Mouse (Mus musculus) embryonic facial prominence, embryonic 10.5 days (tissue): ENCODE results near the gene Fam228b. TPM values are rescaled to one million over a fixed set of nuclear protein-coding genes. Genes with fewer than 3 reads are reported as not detected.
"Not testable (repeated sequence)": the region's sequence is repeated elsewhere in the genome, so short reads cannot be mapped to it uniquely, and the experiment has no call there.

Source experiments
- DNase-seq: peaks from one replicate; pipeline ENCODE4 v3.0.0-alpha.2; 2017; ENCODE audit warnings: low spot score
- H3K27ac ChIP-seq: fragments of 300-500 bp; sonication (generic); replicated peaks from 2 replicates; pipeline ENCODE4 v1.5.1; 2016; ENCODE audit warnings: mild to moderate bottlenecking
- H3K27me3 ChIP-seq: fragments of 300-500 bp; sonication (generic); replicated peaks from 2 replicates; pipeline ENCODE4 v1.6.1; 2016; ENCODE audit warnings: low read depth, mild to moderate bottlenecking; ENCODE audit not compliant: poor library complexity, severe bottlenecking
- H3K36me3 ChIP-seq: fragments of 300-500 bp; sonication (generic); replicated peaks from 2 replicates; pipeline ENCODE4 v1.6.1; 2016; ENCODE audit warnings: mild to moderate bottlenecking, moderate library complexity
- H3K4me1 ChIP-seq: fragments of 300-500 bp; sonication (generic); 2 replicates; pipeline ENCODE4 v1.6.1; 2016
- H3K4me3 ChIP-seq: fragments of 300-500 bp; sonication (generic); 2 replicates; pipeline ENCODE4 v1.5.1; 2016; ENCODE audit warnings: mild to moderate bottlenecking, moderate library complexity
- H3K9me3 ChIP-seq: fragments of 300-500 bp; sonication (generic); 2 replicates; pipeline ENCODE4 v1.6.1; 2016; ENCODE audit warnings: mild to moderate bottlenecking
- WGBS: fragments of 180-500 bp; shearing (Covaris S2); methylation state at CpG from one replicate; pipeline ENCODE4 v1.1.7; 2016; 5-methylcytosine and 5-hydroxymethylcytosine counted together
- polyA plus RNA-seq: library from polyadenylated mRNA; unstranded; fragments of >200 nt; fragmentation: Nextera tagmentation; extraction: Ambion mirVana; gene quantifications from 2 replicates; pipeline ENCODE4 v1.2.1, GENCODE M21; 2016

The Fam228b gene
- polyA plus RNA-seq: 1.4 and 2.4 TPM in 2 replicates

DNA sequence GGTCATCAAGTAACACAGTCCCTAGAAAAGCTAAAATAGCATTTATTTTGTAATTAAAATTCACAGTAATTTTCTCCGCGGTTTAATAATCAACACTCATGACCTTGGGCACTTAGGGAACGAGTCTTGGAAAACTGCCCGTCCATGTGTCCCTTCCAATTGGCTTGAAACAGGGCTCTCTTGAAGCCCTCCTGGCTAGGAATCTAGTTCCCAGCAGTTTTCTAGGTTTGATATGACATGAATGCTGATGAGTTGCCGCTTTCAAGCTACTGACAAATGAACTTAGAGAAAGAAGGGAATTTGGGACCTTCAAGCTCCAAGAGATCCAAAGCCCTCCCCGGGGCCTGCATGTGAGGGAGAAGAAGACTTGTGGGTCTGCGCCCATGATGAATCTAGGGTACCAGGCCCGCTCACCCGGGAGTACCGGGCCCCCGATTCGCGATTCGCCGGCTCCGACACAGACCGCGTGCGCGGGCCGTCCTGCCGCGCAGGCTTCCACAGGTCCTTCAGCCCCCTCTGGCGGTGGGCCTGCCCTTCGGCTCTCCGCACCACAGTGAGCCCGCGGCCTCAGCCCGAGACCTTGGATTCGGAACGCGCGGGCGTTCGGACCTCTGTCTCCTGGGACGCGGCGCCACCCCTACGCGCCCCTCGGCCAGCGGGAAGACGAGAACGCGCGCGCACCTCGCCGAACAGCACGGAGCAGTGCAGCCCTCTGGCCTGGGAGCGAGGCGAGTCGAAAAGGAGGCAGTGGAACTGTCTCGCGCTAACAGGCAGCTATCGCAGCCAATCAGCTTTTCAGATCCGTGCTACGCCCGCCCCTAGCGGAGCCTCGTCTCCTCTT lies at the start of gene Fam228b, which contains the start of gene Pfn4:
Gene Fam228b (minus strand): TSS at position 776 of the 841 bp plus-strand sequence.
Gene Pfn4 (plus strand): TSS at position 531 of the 841 bp plus-strand sequence.
- peak; percentile 94 for DNase-seq
- Histone ChIP-seq H3K27ac (peak within 1 kb of the TSS; percentile 95), H3K4me1 (peaks cover 9% of the 10 kb centered on the region; the same call in 1 of the 2 replicates)

DNA sequence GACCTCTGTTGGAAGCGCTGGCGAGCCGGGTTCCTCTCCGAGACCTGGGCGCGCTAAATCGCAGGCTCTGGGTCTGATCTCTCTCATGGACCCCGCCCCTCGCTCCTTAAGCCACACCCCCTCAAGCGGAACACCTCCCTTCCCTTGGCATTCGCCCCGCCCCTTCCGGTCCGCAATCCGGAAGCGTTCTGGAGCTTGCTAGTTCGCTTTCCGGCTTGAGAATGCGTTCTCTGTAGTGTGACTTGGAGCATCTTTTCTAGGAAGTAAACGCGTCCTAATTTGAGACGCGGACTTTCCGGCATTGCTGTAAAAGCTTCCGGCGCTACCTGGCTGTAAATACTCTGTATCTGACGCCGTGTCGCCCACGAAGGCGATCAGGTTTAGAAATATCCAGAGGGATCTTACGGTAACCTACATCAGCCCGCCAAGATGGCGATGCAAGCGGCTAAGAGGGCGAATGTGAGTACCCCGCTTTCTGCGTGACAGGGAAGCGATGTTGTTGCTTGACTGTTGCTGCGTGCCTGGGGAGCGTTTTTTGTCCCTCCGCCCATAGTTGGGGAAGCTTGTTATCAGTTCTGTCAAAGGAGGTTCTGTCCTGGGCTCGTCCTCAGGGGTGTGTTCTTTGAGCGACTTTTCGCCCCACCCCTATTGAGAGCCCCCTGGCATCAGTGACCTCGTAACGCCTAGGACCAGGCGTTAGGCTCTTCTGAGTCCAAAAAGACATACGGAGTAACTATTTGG lies 48.5 kb upstream of the Fam228b start, which contains the start of gene Sf3b6:
Gene Sf3b6 (plus strand): TSS at position 184 of the 741 bp plus-strand sequence.
- peaks cover 17% of the 10 kb centered on the region for H3K4me1 ChIP-seq

More for the DNA sequence above, at the start of gene Fam228b, which contains the start of gene Pfn4:
- Histone ChIP-seq H3K4me3 (peak within 1 kb of the TSS; percentile 70), H3K36me3 (no peaks in the 10 kb centered on the region), H3K27me3 (no peaks in the 10 kb centered on the region), H3K9me3 (no peaks in the 10 kb centered on the region)
- WGBS: 4% methylated on average over 61 of the region's 61 CpGs

DNA sequence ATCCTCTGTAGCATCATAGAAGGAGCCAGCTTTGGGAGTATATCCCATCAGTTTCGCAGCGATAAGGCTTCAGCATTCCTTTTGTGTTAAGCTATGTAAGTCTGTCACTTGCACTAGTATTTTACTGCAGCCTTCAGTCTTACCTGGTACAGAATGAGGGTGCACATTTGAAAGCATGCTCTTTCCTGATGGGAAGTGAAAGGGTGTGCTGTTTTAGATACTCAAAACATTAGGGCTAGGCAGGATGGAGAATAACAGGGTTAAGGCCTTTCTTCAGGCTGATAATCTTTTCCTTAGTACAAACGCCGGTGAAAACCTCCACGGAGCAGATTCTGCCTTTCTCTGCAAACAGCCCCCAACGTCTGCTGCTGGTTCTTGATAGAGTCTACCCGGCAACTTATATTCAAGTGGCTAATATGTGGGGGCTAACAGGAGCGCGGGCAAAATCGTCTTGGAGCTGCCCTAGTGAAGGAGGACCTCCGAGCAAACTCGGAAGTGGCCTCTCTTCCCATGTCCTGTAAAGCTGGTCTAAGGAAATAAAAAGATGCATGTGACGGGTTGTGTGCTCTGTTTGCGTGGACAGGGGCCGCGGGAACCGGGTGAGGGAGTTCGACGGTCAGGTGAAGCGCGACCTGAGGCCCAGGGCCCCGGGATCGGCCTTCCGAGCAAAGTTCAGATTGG lies 47.8 kb upstream of the Fam228b start:
- Histone ChIP-seq H3K36me3 (peaks cover 25% of the 10 kb centered on the region), H3K27me3 (no peaks in the 10 kb centered on the region), H3K27ac (peak overlapping the region; percentile 87), H3K4me3 (peak overlapping the region; percentile 66), H3K4me1 (peaks cover 17% of the 10 kb centered on the region), H3K9me3 (no peaks in the 10 kb centered on the region)
- no peak for DNase-seq
- WGBS: 11% methylated on average over 24 of the region's 24 CpGs

More for the DNA sequence above, 48.5 kb upstream of the Fam228b start, which contains the start of gene Sf3b6:
- Histone ChIP-seq H3K27me3 (no peaks in the 10 kb centered on the region), H3K9me3 (no peaks in the 10 kb centered on the region), H3K4me3 (peak within 1 kb of the TSS; percentile 66), H3K27ac (peak within 1 kb of the TSS; percentile 87), H3K36me3 (peaks cover 32% of the 10 kb centered on the region)
- under 1% methylated on average over 49 of the region's 49 CpGs for WGBS
- peak; percentile 99 for DNase-seq

DNA sequence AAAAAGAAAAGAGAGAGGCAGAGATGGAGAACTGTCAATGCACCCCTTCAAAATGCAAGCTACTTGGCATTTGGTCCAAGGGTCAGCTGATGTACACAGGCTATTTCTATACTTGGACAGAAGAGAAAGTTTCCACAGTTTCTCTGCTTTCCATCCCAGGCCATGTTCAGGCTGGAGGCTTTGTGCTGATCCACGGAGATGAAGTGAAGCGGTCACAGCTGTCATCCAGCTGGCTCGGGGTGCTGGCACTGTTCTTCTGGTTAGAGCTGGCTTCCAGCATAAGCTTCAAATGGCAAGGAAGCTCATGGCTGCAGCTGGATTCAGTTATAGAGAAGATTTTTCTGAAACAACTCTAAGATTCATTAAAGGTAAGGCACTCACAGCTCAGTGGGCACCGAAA lies 44.6 kb upstream of the Fam228b start:
- no peaks in the 10 kb centered on the region for H3K36me3 ChIP-seq
- no peak overlapping the region for H3K4me3 ChIP-seq
- H3K27me3 ChIP-seq: no peaks in the 10 kb centered on the region
- no peak for DNase-seq
- no peaks in the 10 kb centered on the region for H3K9me3 ChIP-seq
- WGBS: 87% methylated on average over 4 of the region's 4 CpGs
- H3K27ac ChIP-seq: no peak overlapping the region
- H3K4me1 ChIP-seq: peaks cover 15% of the 10 kb centered on the region

DNA sequence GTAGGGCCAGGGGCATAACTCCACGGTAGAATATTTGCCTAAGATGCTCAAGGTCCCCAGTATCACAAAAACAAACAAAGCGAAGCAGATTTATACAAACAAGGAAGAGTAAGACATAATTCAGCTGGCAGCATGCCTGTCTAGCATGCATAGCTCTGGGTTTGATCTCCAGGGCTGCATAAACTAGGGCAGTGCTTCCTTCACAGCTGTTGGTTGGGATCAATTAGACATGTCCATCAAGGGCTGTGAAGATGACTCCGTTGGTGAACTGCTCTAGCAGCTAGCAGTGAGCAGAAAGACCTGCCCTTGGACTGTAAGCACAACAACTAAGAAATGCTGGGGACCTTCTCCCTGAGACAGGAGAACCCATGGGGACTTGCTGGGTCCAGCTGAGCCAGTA lies 42.6 kb upstream of the Fam228b start:
- H3K27ac ChIP-seq: no peak overlapping the region
- H3K4me3 ChIP-seq: no peak overlapping the region
- no peaks in the 10 kb centered on the region for H3K27me3 ChIP-seq
- peaks cover 3% of the 10 kb centered on the region for H3K4me1 ChIP-seq
- DNase-seq: no peak
- 68% methylated on average over 3 of the region's 3 CpGs for WGBS
- no peaks in the 10 kb centered on the region for H3K9me3 ChIP-seq
- H3K36me3 ChIP-seq: no peaks in the 10 kb centered on the region

DNA sequence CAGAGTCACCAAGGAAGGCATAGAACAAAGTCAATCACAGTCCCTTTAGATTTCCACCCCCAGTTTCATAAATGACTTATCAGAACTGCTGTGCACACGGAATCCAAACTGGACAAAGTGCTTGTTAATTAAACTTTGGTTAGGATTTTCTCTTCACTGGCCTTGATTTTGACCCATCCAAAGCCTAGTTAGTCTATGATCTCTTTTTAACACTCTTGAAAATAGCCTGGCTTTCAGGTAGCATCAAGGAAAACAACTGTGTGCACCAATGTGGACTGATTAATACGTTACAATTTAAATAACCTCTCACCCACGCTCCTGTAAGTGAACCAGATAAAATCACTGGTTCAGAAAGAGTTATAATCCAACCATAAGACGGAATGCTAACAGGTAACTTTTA lies 42.0 kb upstream of the Fam228b start:
- no peak overlapping the region for H3K27ac ChIP-seq
- 81% methylated on average over 4 of the region's 4 CpGs for WGBS

DNA sequence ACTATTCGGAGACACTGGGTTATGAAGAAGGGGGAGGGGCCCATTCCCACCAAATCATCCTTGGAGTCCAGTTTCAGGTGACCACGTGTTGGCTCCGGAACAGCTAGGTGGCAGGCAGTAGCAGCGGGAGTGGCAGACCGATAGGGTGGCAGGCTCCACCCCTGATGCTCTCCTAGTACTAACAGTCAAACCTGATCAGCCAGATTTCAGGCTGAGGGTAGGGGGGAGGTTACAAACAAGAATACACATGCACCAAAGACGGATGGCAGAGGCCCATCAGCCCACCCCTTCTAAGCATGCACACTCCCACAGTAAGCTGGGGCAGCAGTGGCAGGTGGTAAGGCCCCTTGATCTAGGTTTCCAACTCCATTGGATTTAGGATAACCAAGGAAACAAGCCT lies 28.4 kb upstream of the Fam228b start:
- WGBS: 77% methylated on average over 6 of the region's 6 CpGs
- not testable (repeated sequence) for H3K36me3 ChIP-seq, H3K4me3 ChIP-seq, H3K4me1 ChIP-seq, H3K27me3 ChIP-seq, H3K27ac ChIP-seq
- H3K9me3 ChIP-seq: peaks cover 10% of the 10 kb centered on the region; the same call in 1 of the 2 replicates
- peak; percentile 14 for DNase-seq

More for the DNA sequence above, 42.0 kb upstream of the Fam228b start:
- no peak for DNase-seq
- H3K4me1 ChIP-seq: no peaks in the 10 kb centered on the region
- H3K27me3 ChIP-seq: no peaks in the 10 kb centered on the region
- no peak overlapping the region for H3K4me3 ChIP-seq
- no peaks in the 10 kb centered on the region for H3K36me3 ChIP-seq
- H3K9me3 ChIP-seq: no peaks in the 10 kb centered on the region

DNA sequence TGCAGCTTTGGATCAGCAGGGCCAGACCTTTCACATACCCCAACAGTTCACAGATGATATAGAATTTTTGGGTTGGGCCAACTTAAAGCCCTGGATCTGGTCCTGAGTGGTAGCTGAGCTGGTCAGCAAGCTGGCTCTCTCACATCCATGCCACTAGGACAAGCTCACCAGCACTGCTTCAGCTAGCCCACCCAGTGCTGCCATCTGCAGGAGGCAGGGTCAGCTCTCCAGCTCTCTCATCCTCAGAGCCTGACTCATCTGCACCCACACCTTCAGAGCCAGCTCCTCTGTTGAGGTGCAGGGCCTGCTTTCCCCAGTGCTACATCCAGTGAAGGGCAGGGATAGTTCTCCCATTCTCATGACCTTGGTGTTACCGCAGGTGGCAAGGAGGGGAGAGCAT lies 24.7 kb upstream of the Fam228b start:
- Histone ChIP-seq H3K27ac (no peak overlapping the region), H3K4me3 (no peak overlapping the region), H3K9me3 (no peaks in the 10 kb centered on the region), H3K27me3 (no peaks in the 10 kb centered on the region), H3K36me3 (no peaks in the 10 kb centered on the region), H3K4me1 (peaks cover 8% of the 10 kb centered on the region)
- 72% methylated on average over 1 of the region's 1 CpGs for WGBS
- peak; percentile 30 for DNase-seq

DNA sequence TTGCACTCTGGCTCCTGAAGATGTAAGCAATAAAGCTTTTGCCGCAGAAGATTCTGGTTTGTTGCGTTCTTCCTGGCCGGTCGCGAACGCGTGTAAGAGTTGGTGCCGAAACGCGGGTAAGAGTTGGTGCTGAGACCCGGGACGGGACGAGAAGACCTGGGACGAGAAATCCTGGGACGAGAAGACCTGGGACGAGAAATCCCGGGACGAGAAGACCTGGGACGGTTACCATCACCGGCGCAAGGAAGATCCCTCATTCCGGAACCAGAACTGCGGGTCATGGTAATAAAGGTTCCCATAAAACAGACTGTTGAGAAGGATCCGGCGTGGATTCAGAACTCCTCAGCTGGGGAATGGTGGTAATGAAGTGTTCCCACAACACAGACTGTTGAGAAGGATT lies 19.1 kb upstream of the Fam228b start:
- not testable (repeated sequence) for H3K27me3 ChIP-seq

DNA sequence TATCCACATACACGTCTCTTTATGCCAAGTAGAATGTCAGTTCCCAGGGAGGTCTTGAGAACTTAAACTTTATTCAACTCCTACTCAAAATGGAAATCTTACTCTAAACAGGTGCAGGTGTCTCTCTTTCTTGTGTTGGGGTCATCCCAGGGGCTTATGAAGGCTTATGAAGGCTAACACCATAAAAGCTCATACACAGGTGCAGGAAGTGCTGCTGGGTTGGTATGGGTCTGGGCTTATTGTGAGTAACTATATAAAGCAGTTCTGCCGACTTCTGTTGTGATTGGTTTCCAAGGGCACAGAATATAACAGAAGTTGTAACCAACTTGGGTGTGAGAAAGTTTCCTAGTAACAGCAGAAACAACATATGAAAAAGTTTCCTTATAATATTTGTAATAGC lies 15.4 kb upstream of the Fam228b start:
- Histone ChIP-seq H3K36me3 (no peaks in the 10 kb centered on the region), H3K9me3 (no peaks in the 10 kb centered on the region), H3K27ac (no peak overlapping the region), H3K4me3 (no peak overlapping the region), H3K27me3 (no peaks in the 10 kb centered on the region), H3K4me1 (no peaks in the 10 kb centered on the region)
- WGBS: 86% methylated on average over 2 of the region's 2 CpGs
- DNase-seq: no peak

More for the DNA sequence above, 19.1 kb upstream of the Fam228b start:
- H3K4me1 ChIP-seq, H3K36me3 ChIP-seq, H3K4me3 ChIP-seq, DNase-seq, H3K27ac ChIP-seq, H3K9me3 ChIP-seq: not testable (repeated sequence)
- WGBS: 93% methylated on average over 25 of the region's 25 CpGs

DNA sequence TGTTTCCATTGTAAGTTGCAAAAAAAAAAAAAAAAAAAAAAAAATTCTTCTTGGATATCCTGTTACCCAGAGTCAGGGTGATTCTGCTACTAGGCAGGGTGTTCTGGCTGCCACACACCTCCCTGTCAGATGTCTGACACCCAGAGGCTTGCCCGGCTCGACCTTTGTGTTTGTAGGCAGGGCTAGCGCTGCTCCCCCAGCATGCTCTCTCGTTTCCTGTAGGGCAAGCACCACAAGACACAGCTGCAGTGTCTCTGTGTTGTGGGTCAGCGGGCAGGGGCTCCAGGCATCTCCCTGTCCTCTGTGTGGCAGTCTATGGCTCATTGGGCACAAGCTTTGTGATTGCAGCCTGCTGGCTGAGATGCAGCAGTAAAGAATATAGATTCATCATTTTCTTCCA lies 14.5 kb upstream of the Fam228b start:
- H3K4me3 ChIP-seq: no peak overlapping the region
- WGBS: 42% methylated on average over 5 of the region's 5 CpGs
- no peaks in the 10 kb centered on the region for H3K9me3 ChIP-seq
- no peak for DNase-seq
- no peak overlapping the region for H3K27ac ChIP-seq
- no peaks in the 10 kb centered on the region for H3K4me1 ChIP-seq
- H3K36me3 ChIP-seq: no peaks in the 10 kb centered on the region
- H3K27me3 ChIP-seq: no peaks in the 10 kb centered on the region

DNA sequence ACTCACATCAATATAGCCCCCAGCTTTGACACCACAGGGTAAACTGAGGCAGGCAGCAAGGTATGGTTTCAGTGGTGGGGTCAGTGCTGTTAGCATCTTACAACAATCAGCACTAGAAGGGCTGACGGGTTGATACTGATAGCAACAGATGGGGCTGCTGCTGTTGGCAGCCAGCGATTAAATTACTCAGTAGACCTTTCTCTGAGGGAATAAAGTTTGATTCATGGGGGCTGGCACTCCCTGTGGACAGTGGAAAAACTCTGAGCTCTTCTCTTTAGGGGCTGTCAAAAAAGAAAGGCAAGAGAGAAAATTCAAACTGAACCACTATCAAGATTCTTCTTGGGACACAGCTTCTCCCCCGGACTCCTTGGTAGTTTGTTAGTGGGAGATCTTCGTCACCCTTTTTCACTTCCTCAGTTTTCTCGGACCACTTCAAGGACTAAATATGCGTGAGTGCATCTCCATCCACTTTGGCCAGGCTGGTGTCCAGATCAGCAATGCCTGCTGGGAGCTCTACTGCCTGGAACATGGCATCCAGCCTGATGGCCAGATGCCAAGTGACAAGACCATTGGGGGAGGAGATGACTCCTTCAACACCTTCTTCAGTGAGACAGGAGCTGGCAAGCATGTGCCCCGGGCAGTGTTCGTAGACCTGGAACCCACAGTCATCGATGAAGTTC lies 12.8 kb upstream of the Fam228b start:
- H3K9me3 ChIP-seq, H3K4me1 ChIP-seq, H3K27me3 ChIP-seq, H3K4me3 ChIP-seq, DNase-seq, H3K27ac ChIP-seq, H3K36me3 ChIP-seq: not testable (repeated sequence)
- 91% methylated on average over 9 of the region's 9 CpGs for WGBS
